Mouse (Mus musculus): ENCODE results near the gene Cep72. TPM values are rescaled to one million over a fixed set of nuclear protein-coding genes. Genes with fewer than 3 reads are reported as not detected.
A peak's percentile ranks its signal among the peaks of the same experiment; 100 is the strongest.
"Not testable (repeated sequence)": the region's sequence is repeated elsewhere in the genome, so short reads cannot be mapped to it uniquely, and the experiment has no call there.

Cep72 gene
- polyA plus RNA-seq, 1 experiment from 2014 or later = 4.4 TPM

GRCm38 (mm10) chr13:74008948-74009718 lies 53.0 kb downstream of the Cep72 start, which contains the start of gene Tppp:
TSS of gene Tppp (plus strand) at chr13:74009407.
- under 1% methylated on average over 49 of the region's 56 CpGs for WGBS

DNA sequence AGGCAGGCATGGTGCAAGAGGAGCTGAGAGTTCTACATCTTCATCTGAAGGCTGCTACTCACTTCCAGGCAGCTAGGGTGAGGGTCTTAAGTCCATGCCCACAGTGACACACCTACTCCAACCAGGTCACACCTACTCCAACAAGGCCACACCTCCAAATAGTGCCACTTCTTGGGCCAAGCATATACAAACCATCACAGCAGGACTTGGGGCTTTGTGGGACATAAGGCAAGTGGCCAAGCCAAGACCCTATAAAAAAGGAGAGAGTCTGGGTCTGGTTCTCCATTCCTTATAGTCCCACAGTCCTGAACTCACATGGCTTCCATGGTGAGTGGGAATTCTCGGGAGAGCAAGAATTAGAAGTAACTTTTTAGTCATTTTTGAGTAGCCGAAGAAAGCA lies 53.9 kb downstream of the Cep72 start:
- not testable (repeated sequence) for H3K4me2 ChIP-seq (replicated peaks; ENCODE audit: low read depth, low read length); H3K4me1 ChIP-seq (ENCODE audit: insufficient read depth, low read depth, low read length); ATAC-seq; H3K4me3 ChIP-seq (ENCODE audit: low read depth, low read length); H3K36me3 ChIP-seq (ENCODE audit: insufficient read depth, low read length); DNase-seq (ENCODE audit: low spot score); H3K9ac ChIP-seq (replicated peaks; ENCODE audit: low read depth); H3K27ac ChIP-seq (ENCODE audit: low read length); H3K9me3 ChIP-seq (ENCODE audit: low read length)
- 79% methylated on average over 2 of the region's 2 CpGs for WGBS
- peaks cover 21% of the 10 kb centered on the region; the same call in 1 of the 2 replicates for H3K27me3 ChIP-seq (replicated peaks; ENCODE audit: insufficient read depth, low read length)

More at GRCm38 (mm10) chr13:74008948-74009718, 53.0 kb downstream of the Cep72 start, which contains the start of gene Tppp:
- Histone ChIP-seq H3K9ac (replicated peaks; ENCODE audit: low read depth) (peak within 1 kb of the TSS; percentile 29; the same call in 1 of the 2 replicates), H3K4me3 (ENCODE audit: low read depth, low read length) (peak within 1 kb of the TSS; percentile 58), H3K27me3 (replicated peaks; ENCODE audit: insufficient read depth, low read length) (peaks cover 21% of the 10 kb centered on the region; the same call in 1 of the 2 replicates), H3K4me2 (replicated peaks; ENCODE audit: low read depth, low read length) (peak within 1 kb of the TSS; percentile 96), H3K4me1 (ENCODE audit: insufficient read depth, low read depth, low read length) (peaks cover 10% of the 10 kb centered on the region; the same call in 1 of the 2 replicates), H3K27ac (ENCODE audit: low read length) (no peak within 1 kb of the TSS), H3K36me3 (ENCODE audit: insufficient read depth, low read length) (no peaks in the 10 kb centered on the region), H3K9me3 (ENCODE audit: low read length) (no peaks in the 10 kb centered on the region)
- ATAC-seq (peak; percentile 99), DNase-seq (ENCODE audit: low spot score) (peak; percentile 95)
- TF ChIP-seq EP300 (IDR thresholded peaks at IDR 0.05) (no peak), CTCF (IDR thresholded peaks at IDR 0.05) (peak; percentile 17; the same call in 1 of the 2 replicates)

- not testable (repeated sequence) for H3K36me3 ChIP-seq (ENCODE audit: insufficient read depth, low read length); H3K9ac ChIP-seq (replicated peaks; ENCODE audit: low read depth); ATAC-seq; DNase-seq (ENCODE audit: low spot score); H3K27ac ChIP-seq (ENCODE audit: low read length); H3K4me3 ChIP-seq (ENCODE audit: low read depth, low read length); H3K4me2 ChIP-seq (replicated peaks; ENCODE audit: low read depth, low read length); H3K9me3 ChIP-seq (ENCODE audit: low read length); H3K4me1 ChIP-seq (ENCODE audit: insufficient read depth, low read depth, low read length)
- H3K27me3 ChIP-seq (replicated peaks; ENCODE audit: insufficient read depth, low read length) = peaks cover 21% of the 10 kb centered on the region; the same call in 1 of the 2 replicates
- WGBS = 89% methylated on average over 4 of the region's 4 CpGs
These were observed 55.2 kb downstream of the Cep72 start for GRCm38 (mm10) chr13:74006881-74007280.

- H3K9ac ChIP-seq (replicated peaks; ENCODE audit: low read depth) = no peak overlapping the region
- H3K27ac ChIP-seq (ENCODE audit: low read length) = no peak overlapping the region
- H3K4me2 ChIP-seq (replicated peaks; ENCODE audit: low read depth, low read length) = no peak overlapping the region
- H3K36me3 ChIP-seq (ENCODE audit: insufficient read depth, low read length) = no peaks in the 10 kb centered on the region
- ATAC-seq (no peak), DNase-seq (ENCODE audit: low spot score) (no peak)
- H3K4me3 ChIP-seq (ENCODE audit: low read depth, low read length) = no peak overlapping the region
- no peaks in the 10 kb centered on the region for H3K9me3 ChIP-seq (ENCODE audit: low read length)
- H3K4me1 ChIP-seq (ENCODE audit: insufficient read depth, low read depth, low read length) = no peaks in the 10 kb centered on the region
- WGBS = 46% methylated on average over 4 of the region's 4 CpGs
- H3K27me3 ChIP-seq (replicated peaks; ENCODE audit: insufficient read depth, low read length) = no peaks in the 10 kb centered on the region
- TF ChIP-seq EP300 (IDR thresholded peaks at IDR 0.05) = no peak
- no peak for TF ChIP-seq CTCF (IDR thresholded peaks at IDR 0.05)
These were observed 60.6 kb downstream of the Cep72 start for GRCm38 (mm10) chr13:74001492-74001891.

GRCm38 (mm10) chr13:74000961-74001360 lies 61.1 kb downstream of the Cep72 start:
- no peak overlapping the region for H3K4me2 ChIP-seq (replicated peaks; ENCODE audit: low read depth, low read length)
- H3K4me1 ChIP-seq (ENCODE audit: insufficient read depth, low read depth, low read length) = no peaks in the 10 kb centered on the region
- ATAC-seq = no peak
- TF ChIP-seq CTCF (IDR thresholded peaks at IDR 0.05) (no peak), EP300 (IDR thresholded peaks at IDR 0.05) (no peak)
- no peak for DNase-seq (ENCODE audit: low spot score)
- 77% methylated on average over 6 of the region's 6 CpGs for WGBS
- no peak overlapping the region for H3K4me3 ChIP-seq (ENCODE audit: low read depth, low read length)
- no peaks in the 10 kb centered on the region for H3K36me3 ChIP-seq (ENCODE audit: insufficient read depth, low read length)
- no peak overlapping the region for H3K27ac ChIP-seq (ENCODE audit: low read length)
- no peaks in the 10 kb centered on the region for H3K27me3 ChIP-seq (replicated peaks; ENCODE audit: insufficient read depth, low read length)
- H3K9ac ChIP-seq (replicated peaks; ENCODE audit: low read depth) = no peak overlapping the region
- H3K9me3 ChIP-seq (ENCODE audit: low read length) = no peaks in the 10 kb centered on the region

DNA sequence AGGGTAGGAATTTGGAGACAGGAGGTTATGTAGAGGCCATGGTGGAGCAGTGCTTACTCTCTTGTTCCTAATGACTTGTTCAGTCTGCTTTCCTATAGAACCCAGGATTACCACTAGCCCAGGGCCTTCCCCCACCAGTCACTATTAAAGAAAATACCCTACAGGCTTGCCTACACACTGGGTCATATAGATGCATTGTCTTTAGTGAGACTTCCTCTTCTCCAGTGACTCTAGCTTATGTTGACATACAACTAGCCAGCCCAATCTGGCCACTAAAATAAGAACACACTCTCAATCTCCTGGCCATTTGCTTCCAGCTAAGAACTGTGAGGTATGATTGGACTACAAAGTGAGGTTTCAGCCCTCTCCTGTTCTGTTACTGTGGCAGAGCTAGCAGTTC lies 61.6 kb downstream of the Cep72 start:
- Histone ChIP-seq H3K4me2 (replicated peaks; ENCODE audit: low read depth, low read length) (no peak overlapping the region), H3K36me3 (ENCODE audit: insufficient read depth, low read length) (no peaks in the 10 kb centered on the region), H3K4me1 (ENCODE audit: insufficient read depth, low read depth, low read length) (no peaks in the 10 kb centered on the region), H3K9me3 (ENCODE audit: low read length) (no peaks in the 10 kb centered on the region), H3K9ac (replicated peaks; ENCODE audit: low read depth) (no peak overlapping the region), H3K4me3 (ENCODE audit: low read depth, low read length) (no peak overlapping the region), H3K27ac (ENCODE audit: low read length) (no peak overlapping the region), H3K27me3 (replicated peaks; ENCODE audit: insufficient read depth, low read length) (no peaks in the 10 kb centered on the region)
- DNase-seq (ENCODE audit: low spot score) = no peak
- TF ChIP-seq EP300 (IDR thresholded peaks at IDR 0.05) (no peak), CTCF (IDR thresholded peaks at IDR 0.05) (no peak)
- ATAC-seq = no peak

Measured in lung, postnatal 0 days (tissue).